ENCODE assay signal across 30 mouse cellular contexts in genomic region chr4:43976223-43976740, GRCm38 (mm10). TPM values are rescaled to one million over a fixed set of nuclear protein-coding genes. Genes with fewer than 3 reads are reported as not detected.
A peak's percentile ranks its signal among the peaks of the same experiment; 100 is the strongest.
DNase-seq lines count a peak whose midpoint lies in the region; ATAC-seq and TF ChIP-seq lines count a peak whose summit lies in the region.
"Had no signal": no experiment of that assay in that cellular context is flagged by ENCODE, and none has a peak within 500 bp of the region (broad histone marks: within the 10 kb centered on the region; RNA-seq: fewer than 3 reads in every experiment).

No protein-coding gene starts in this region.

- no peak overlapping the region for H3K4me3 ChIP-seq in liver, embryonic 12.5 days
- no peak overlapping the region for H3K4me3 ChIP-seq in liver, embryonic 11.5 days (ENCODE audit: low read depth, low read length)
- no peak overlapping the region for H3K4me3 ChIP-seq in ES-Bruce4 (ENCODE audit: low read depth, low read length)
- H3K4me3 ChIP-seq in embryonic fibroblast, embryonic 13.5 days (ENCODE audit: insufficient read depth, low read length), result no peak overlapping the region
- H3K4me3 ChIP-seq: forebrain, embryonic 13.5 days; hindbrain, embryonic 12.5 days; intestine, embryonic 15.5 days; liver, embryonic 15.5 days; megakaryocyte, embryonic 14.5 days; midbrain, embryonic 12.5 days had no signal

- no peak for TF ChIP-seq POLR2A in ES-Bruce4 (IDR thresholded peaks at IDR 0.05; ENCODE audit: insufficient read depth, low read length)
- TF ChIP-seq POLR2A in embryonic fibroblast, embryonic 13.5 days (IDR thresholded peaks at IDR 0.05; ENCODE audit: low read depth, low read length), result no peak

- no peak overlapping the region for H3K4me2 ChIP-seq in liver, embryonic 12.5 days
- no peak overlapping the region for H3K4me2 ChIP-seq in liver, embryonic 11.5 days
- H3K4me2 ChIP-seq: forebrain, embryonic 13.5 days; hindbrain, embryonic 12.5 days; intestine, embryonic 15.5 days; liver, embryonic 15.5 days; midbrain, embryonic 12.5 days had no signal

- H3K27me3 ChIP-seq in liver, embryonic 12.5 days (replicated peaks), result no peaks in the 10 kb centered on the region
- H3K27me3 ChIP-seq in liver, embryonic 11.5 days (replicated peaks; ENCODE audit: control insufficient read depth, insufficient read depth, low read length), result no peaks in the 10 kb centered on the region
- no peaks in the 10 kb centered on the region for H3K27me3 ChIP-seq in ES-Bruce4 (ENCODE audit: control insufficient read depth, insufficient read depth, low read length, poor library complexity, severe bottlenecking)
- H3K27me3 ChIP-seq: forebrain, embryonic 13.5 days; hindbrain, embryonic 12.5 days; intestine, embryonic 15.5 days; liver, embryonic 15.5 days; megakaryocyte, embryonic 14.5 days had no signal

- H3K36me3 ChIP-seq in liver, embryonic 12.5 days, result peaks cover 38% of the 10 kb centered on the region
- H3K36me3 ChIP-seq in liver, embryonic 11.5 days (ENCODE audit: control insufficient read depth, insufficient read depth, low read length), result peaks cover 3% of the 10 kb centered on the region; the same call in 1 of the 2 replicates
- no peaks in the 10 kb centered on the region for H3K36me3 ChIP-seq in ES-Bruce4 (ENCODE audit: control insufficient read depth, insufficient read depth, low read length, poor library complexity, severe bottlenecking)
- H3K36me3 ChIP-seq: intestine, embryonic 15.5 days; midbrain, embryonic 12.5 days had no signal

- WGBS in liver, embryonic 12.5 days (ENCODE audit: insufficient replicate concordance), result 82% methylated on average over 6 of the region's 6 CpGs
- 89% methylated on average over 6 of the region's 6 CpGs for WGBS in liver, embryonic 11.5 days

- no peak for TF ChIP-seq CTCF in ES-Bruce4 (IDR thresholded peaks at IDR 0.05; ENCODE audit: low read depth, low read length)
- TF ChIP-seq CTCF in embryonic fibroblast, embryonic 13.5 days (IDR thresholded peaks at IDR 0.05; ENCODE audit: borderline replicate concordance, insufficient read depth, low read length), result no peak

- H3K4me1 ChIP-seq in liver, embryonic 12.5 days, result peaks cover 58% of the 10 kb centered on the region
- H3K4me1 ChIP-seq in liver, embryonic 11.5 days (replicated peaks; ENCODE audit: control insufficient read depth, insufficient read depth, low read length), result peaks cover 31% of the 10 kb centered on the region
- peaks cover 13% of the 10 kb centered on the region for H3K4me1 ChIP-seq in ES-Bruce4 (ENCODE audit: control insufficient read depth, insufficient read depth, low read length)
- H3K4me1 ChIP-seq in embryonic fibroblast, embryonic 13.5 days (ENCODE audit: control insufficient read depth, insufficient read depth, low read length), result peaks cover 38% of the 10 kb centered on the region

- DNase-seq in liver, embryonic 11.5 days (ENCODE audit: low spot score), result no peak
- peak; percentile 83 for DNase-seq in 3T3-L1 (ENCODE audit: low read depth, low spot score)
- DNase-seq in thymus, postnatal 14 days, result no peak
- DNase-seq in kidney, adult 8-10 months, result no peak
- DNase-seq: adrenal gland, postnatal 14 days; cerebellum, adult 18-20 months; cerebellum, postnatal 14 days; heart, postnatal 14 days; kidney, adult 2 months; kidney, postnatal 4 days; left cerebral cortex, postnatal 4 days; right cerebral cortex, adult 18-20 months; spleen, adult 18-20 months; thymus, postnatal 25 days had no signal

- no peaks in the 10 kb centered on the region for H3K9me3 ChIP-seq in liver, embryonic 12.5 days (replicated peaks)
- no peaks in the 10 kb centered on the region for H3K9me3 ChIP-seq in liver, embryonic 11.5 days (ENCODE audit: control insufficient read depth, low read length)
- H3K9me3 ChIP-seq in ES-Bruce4 (replicated peaks; ENCODE audit: control insufficient read depth, insufficient read depth, low read length, poor library complexity, severe bottlenecking), result no peaks in the 10 kb centered on the region
- H3K9me3 ChIP-seq: forebrain, embryonic 13.5 days; hindbrain, embryonic 12.5 days; intestine, embryonic 15.5 days; liver, embryonic 15.5 days; megakaryocyte, embryonic 14.5 days; midbrain, embryonic 12.5 days had no signal

- ATAC-seq in liver, embryonic 12.5 days, result no peak
- ATAC-seq in liver, embryonic 11.5 days (replicated peaks; ENCODE audit: low FRiP score), result no peak
- ATAC-seq: forebrain, embryonic 13.5 days; hindbrain, postnatal 0 days; intestine, embryonic 15.5 days had no signal

- peak overlapping the region; percentile 26; the same call in 1 of the 2 replicates for H3K27ac ChIP-seq in liver, embryonic 12.5 days
- H3K27ac ChIP-seq in liver, embryonic 11.5 days (ENCODE audit: low read depth, low read length), result no peak overlapping the region
- H3K27ac ChIP-seq in ES-Bruce4 (ENCODE audit: insufficient read depth, low read length), result peak overlapping the region; percentile 95
- peak overlapping the region; percentile 97 for H3K27ac ChIP-seq in embryonic fibroblast, embryonic 13.5 days (ENCODE audit: insufficient read depth, low read length)
- H3K27ac ChIP-seq: forebrain, embryonic 13.5 days; hindbrain, embryonic 12.5 days; hindbrain, postnatal 0 days; intestine, embryonic 15.5 days; kidney, postnatal 0 days; liver, embryonic 15.5 days; midbrain, embryonic 12.5 days had no signal

- no peak overlapping the region for H3K9ac ChIP-seq in liver, embryonic 12.5 days
- H3K9ac ChIP-seq in liver, embryonic 11.5 days (ENCODE audit: low read depth, low read length), result no peak overlapping the region
- H3K9ac ChIP-seq in ES-Bruce4 (ENCODE audit: low read depth, poor library complexity, severe bottlenecking), result peak overlapping the region; percentile 43
- H3K9ac ChIP-seq: forebrain, embryonic 13.5 days; hindbrain, embryonic 12.5 days; intestine, embryonic 15.5 days; liver, embryonic 15.5 days; midbrain, embryonic 12.5 days had no signal

- TF ChIP-seq EP300 in ES-Bruce4 (IDR thresholded peaks at IDR 0.05; ENCODE audit: insufficient read depth, low read depth, low read length), result no peak

RNA-seq across cellular contexts. Expression of gene Ccin, which starts 7.0 kb away (rescaled TPM):
- not detected in 2 replicates for polyA plus RNA-seq in liver, embryonic 12.5 days (2016; fragmentation: Nextera tagmentation; extraction: Ambion mirVana)
- polyA plus RNA-seq in liver, embryonic 11.5 days (2014; fragmentation: Nextera tagmentation; extraction: Ambion mirVana), result not detected in 2 replicates
- polyA plus RNA-seq in ES-Bruce4 (2011; ENCODE audit: insufficient read depth, insufficient read length, low read depth, missing spikeins), result not detected in 2 replicates
- 0.25 and 0.26 TPM in 2 replicates for polyA plus RNA-seq in embryonic fibroblast, embryonic 13.5 days (2011; ENCODE audit: insufficient read length, low read depth, missing spikeins)
- polyA plus RNA-seq: cortical plate, adult 2 months; embryonic facial prominence, embryonic 14.5 days; forebrain, embryonic 13.5 days; heart, embryonic 14.5 days; hindbrain, embryonic 12.5 days; hindbrain, postnatal 0 days; intestine, embryonic 15.5 days; kidney, postnatal 0 days; liver, embryonic 15.5 days; lung, embryonic 16.5 days; midbrain, embryonic 12.5 days; stomach, embryonic 16.5 days had no signal

RNA-seq across cellular contexts. Expression of gene Glipr2, which starts 19.1 kb away (rescaled TPM):
- 45.8 and 46.6 TPM in 2 replicates for polyA plus RNA-seq in liver, embryonic 12.5 days (2016; fragmentation: Nextera tagmentation; extraction: Ambion mirVana)
- polyA plus RNA-seq in liver, embryonic 11.5 days (2014; fragmentation: Nextera tagmentation; extraction: Ambion mirVana), result 71.4 and 81.6 TPM in 2 replicates
- polyA plus RNA-seq in ES-Bruce4 (2011; ENCODE audit: insufficient read depth, insufficient read length, low read depth, missing spikeins), result 155 and 156 TPM in 2 replicates
- polyA plus RNA-seq in embryonic fibroblast, embryonic 13.5 days (2011; ENCODE audit: insufficient read length, low read depth, missing spikeins), result 177 and 225 TPM in 2 replicates

RNA-seq across cellular contexts. Expression of gene Clta, which starts 28.0 kb away (rescaled TPM):
- 169 and 172 TPM in 2 replicates for polyA plus RNA-seq in liver, embryonic 12.5 days (2016; fragmentation: Nextera tagmentation; extraction: Ambion mirVana)
- 215 and 216 TPM in 2 replicates for polyA plus RNA-seq in liver, embryonic 11.5 days (2014; fragmentation: Nextera tagmentation; extraction: Ambion mirVana)
- 265 and 277 TPM in 2 replicates for polyA plus RNA-seq in ES-Bruce4 (2011; ENCODE audit: insufficient read depth, insufficient read length, low read depth, missing spikeins)
- 248 and 249 TPM in 2 replicates for polyA plus RNA-seq in embryonic fibroblast, embryonic 13.5 days (2011; ENCODE audit: insufficient read length, low read depth, missing spikeins)
